Mouse (Mus musculus): ENCODE data around the gene Dynll1. TPM values are rescaled to one million over a fixed set of nuclear protein-coding genes. Genes with fewer than 3 reads are reported as not detected.

Gene Dynll1
- polyA plus RNA-seq, 1 experiment from 2014 or later, result 1,439 TPM

DNA sequence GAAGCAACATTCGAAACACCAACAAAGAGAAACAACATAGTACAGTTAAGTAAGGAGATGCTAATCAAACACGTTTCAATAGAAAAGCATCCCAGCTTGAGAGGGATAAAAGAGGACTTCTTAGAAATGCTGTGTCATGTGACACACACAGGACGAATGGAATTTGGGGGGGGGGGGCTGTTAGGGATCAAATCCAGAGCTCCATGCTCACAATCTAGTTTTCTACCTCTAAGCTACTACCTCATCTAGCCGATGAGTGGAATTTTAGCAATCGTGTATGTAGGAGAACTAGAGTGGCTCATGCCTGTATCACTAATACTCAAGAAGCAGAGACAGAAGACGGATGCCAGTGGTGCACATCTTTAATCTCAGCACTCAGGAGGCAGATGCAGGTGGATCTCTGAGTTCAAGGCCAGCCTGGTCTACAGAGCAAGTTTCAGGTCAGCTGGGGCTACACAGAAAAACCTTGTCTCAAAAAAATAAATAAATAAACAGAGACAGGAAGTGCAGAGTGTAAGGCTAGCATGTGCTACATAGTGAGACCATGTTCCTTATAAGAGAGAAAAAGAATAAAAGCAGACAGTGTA, 27.2 kb downstream of the Dynll1 start:
- peak overlapping the region; percentile 86 for H3K4me3 ChIP-seq
- H3K4me1 ChIP-seq, result peaks cover 30% of the 10 kb centered on the region
- WGBS, result 67% methylated on average over 6 of the region's 6 CpGs
- no peaks in the 10 kb centered on the region for H3K9me3 ChIP-seq
- ATAC-seq (ENCODE audit: borderline replicate concordance, extremely low read depth, low FRiP score, low TSS enrichment), result no peak
- H3K4me2 ChIP-seq, result peak overlapping the region; percentile 80
- H3K36me3 ChIP-seq, result 0 out of 2 replicates have a peak, but pooled peaks cover 9% of the 10 kb centered on the region
- no peaks in the 10 kb centered on the region for H3K27me3 ChIP-seq
- H3K9ac ChIP-seq, result no peak overlapping the region
- peak overlapping the region; percentile 71; the same call in 1 of the 2 replicates for H3K27ac ChIP-seq

DNA sequence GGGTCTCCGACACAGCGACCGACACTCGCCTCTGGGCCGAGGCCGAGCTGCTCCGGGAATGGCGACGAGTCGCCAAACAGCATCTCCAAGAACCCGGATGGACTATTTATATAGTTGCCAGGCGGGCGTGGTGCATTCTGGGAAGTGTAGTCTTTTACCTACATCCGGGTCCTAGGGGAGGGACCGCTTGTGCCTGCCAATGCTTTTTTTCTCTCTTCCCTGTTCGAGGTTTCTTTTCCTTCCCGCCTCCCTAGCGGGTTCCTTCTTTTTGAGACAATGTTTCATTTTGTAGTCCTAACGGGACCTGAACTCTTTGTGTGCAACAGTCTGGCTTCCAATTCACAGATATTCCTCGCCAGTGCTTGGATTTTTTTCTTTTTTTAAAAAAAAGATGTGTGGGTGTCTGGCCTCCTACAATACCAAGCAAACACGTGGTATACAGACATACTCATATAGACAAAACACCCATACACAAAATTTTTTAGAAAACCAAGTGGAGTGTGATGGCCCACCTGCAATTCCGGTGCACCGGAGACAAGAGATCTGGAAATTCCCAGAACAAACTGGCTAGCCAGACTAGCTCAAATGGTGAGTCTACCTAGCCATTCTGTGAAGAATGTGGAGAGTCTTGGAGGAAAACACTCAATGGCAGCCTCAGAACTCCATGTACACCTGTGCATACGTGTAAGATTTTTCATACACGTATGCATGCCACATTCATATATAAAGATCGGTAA, 27.8 kb downstream of the Dynll1 start, which contains the start of gene Rnf10:
Gene Rnf10 (minus strand): TSS at position 87 of the 737 bp plus-strand sequence.
- peak; percentile 89 for ATAC-seq (ENCODE audit: borderline replicate concordance, extremely low read depth, low FRiP score, low TSS enrichment)

DNA sequence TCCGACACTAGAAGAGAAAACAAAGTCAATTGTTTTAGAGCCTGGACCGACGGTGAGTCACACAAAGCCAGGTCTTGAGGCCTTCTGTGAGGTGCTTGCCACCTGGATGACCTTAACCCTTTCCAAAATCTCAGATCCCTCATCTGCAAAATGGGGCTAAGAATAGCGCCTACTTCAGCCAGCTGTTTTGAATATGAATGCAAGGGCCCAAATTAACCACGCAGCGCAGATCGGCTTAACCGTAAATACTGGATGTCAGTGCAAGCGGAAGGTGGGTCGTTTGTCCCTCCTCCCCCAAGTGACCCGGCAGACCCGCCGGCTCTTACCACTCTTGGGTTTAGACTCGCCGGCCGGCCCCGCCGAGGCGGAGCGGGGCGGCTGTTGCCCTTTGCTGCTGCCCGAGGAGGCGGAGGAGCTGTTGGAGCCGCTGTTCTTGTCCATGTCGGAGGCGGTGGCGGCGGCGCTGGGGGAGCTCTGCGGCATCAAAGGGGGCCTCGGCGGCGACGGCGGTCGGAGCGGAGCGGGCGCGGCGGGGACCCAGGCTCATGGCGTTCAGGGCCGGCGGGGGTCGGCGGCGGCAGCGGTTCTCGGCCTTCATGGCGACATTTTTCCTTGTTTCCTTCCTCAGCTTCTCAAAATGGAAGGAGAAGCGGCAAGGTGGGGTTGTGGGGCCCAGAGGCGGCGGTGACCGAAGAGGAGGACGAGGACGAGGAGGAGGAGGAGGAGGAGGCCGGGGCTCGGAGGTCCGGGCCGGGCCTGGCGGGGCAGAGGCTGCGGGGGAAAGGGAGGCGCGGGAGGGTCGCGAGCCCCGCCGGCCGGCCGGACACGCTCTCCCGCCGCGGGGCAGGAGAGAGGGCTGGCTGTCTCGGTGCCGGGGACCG, 28.6 kb downstream of the Dynll1 start:
- peak overlapping the region; percentile 80 for H3K4me2 ChIP-seq
- H3K27me3 ChIP-seq, result no peaks in the 10 kb centered on the region
- ATAC-seq (ENCODE audit: borderline replicate concordance, extremely low read depth, low FRiP score, low TSS enrichment), result peak; percentile 62
- peak overlapping the region; percentile 86 for H3K4me3 ChIP-seq
- H3K27ac ChIP-seq, result peak overlapping the region; percentile 79
- H3K9ac ChIP-seq, result peak overlapping the region; percentile 78
- peaks cover 36% of the 10 kb centered on the region for H3K4me1 ChIP-seq
- 0 out of 2 replicates have a peak, but pooled peaks cover 13% of the 10 kb centered on the region for H3K36me3 ChIP-seq
- WGBS, result under 1% methylated on average over 73 of the region's 77 CpGs
- H3K9me3 ChIP-seq, result no peaks in the 10 kb centered on the region

More for the DNA sequence above, 27.8 kb downstream of the Dynll1 start, which contains the start of gene Rnf10:
- peak within 1 kb of the TSS; percentile 79 for H3K27ac ChIP-seq
- H3K4me3 ChIP-seq, result peak within 1 kb of the TSS; percentile 86
- peak within 1 kb of the TSS; percentile 80 for H3K4me2 ChIP-seq
- peaks cover 30% of the 10 kb centered on the region for H3K4me1 ChIP-seq
- no peaks in the 10 kb centered on the region for H3K27me3 ChIP-seq
- peak within 1 kb of the TSS; percentile 78 for H3K9ac ChIP-seq
- no peaks in the 10 kb centered on the region for H3K9me3 ChIP-seq
- WGBS, result 10% methylated on average over 26 of the region's 26 CpGs
- 0 out of 2 replicates have a peak, but pooled peaks cover 9% of the 10 kb centered on the region for H3K36me3 ChIP-seq

DNA sequence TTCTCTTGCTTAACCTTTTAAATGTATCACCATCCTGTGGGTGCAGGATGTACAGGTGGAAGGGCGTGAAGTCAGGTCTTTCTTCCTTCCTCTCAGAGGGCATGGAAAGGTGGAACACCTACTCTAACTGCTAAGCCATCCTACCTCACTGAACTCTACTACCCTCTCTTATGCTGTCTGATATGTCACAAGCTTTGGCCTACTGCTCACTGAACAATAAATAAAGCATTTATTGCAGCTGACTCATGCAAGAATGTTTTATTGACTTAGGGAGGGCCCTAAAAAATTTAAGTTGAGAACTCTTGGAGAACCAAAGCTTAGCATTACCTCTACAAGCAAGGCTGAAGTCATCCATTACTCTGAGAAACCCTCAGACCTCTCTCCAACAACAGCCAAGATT, 30.8 kb downstream of the Dynll1 start:
- Histone ChIP-seq H3K27ac (no peak overlapping the region), H3K9me3 (no peaks in the 10 kb centered on the region), H3K4me2 (peak overlapping the region; percentile 80), H3K27me3 (no peaks in the 10 kb centered on the region), H3K4me3 (0 out of 2 replicates have a peak overlapping the region, but pooled peaks have one; percentile 86), H3K36me3 (peaks cover 22% of the 10 kb centered on the region; the same call in 1 of the 2 replicates), H3K9ac (no peak overlapping the region), H3K4me1 (peaks cover 44% of the 10 kb centered on the region)
- WGBS, result 93% methylated on average over 1 of the region's 1 CpGs
- ATAC-seq (ENCODE audit: borderline replicate concordance, extremely low read depth, low FRiP score, low TSS enrichment), result no peak

DNA sequence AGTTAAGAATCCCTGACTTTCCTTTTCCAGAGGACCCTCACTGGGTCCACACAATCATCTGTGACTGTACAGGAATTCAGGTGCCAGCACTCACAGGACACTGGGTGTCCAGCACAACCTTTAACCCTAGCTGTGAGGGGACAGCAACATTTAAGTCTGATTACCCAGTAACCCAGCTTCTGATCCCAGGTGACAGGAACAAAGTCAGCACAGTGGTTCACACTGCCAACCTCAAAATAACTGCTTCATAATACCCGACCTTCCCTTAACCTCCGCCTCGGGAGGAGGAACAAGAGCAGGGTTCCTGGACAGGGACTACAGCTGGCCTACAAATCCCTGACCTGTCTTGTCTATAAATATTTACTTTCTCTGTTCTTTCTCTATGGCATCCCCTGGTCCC, 32.5 kb downstream of the Dynll1 start:
- WGBS, result 46% methylated on average over 3 of the region's 3 CpGs
- ATAC-seq (ENCODE audit: borderline replicate concordance, extremely low read depth, low FRiP score, low TSS enrichment), result no peak
- Histone ChIP-seq H3K9me3 (no peaks in the 10 kb centered on the region), H3K36me3 (peaks cover 22% of the 10 kb centered on the region; the same call in 1 of the 2 replicates), H3K27ac (no peak overlapping the region), H3K4me1 (peaks cover 41% of the 10 kb centered on the region), H3K27me3 (no peaks in the 10 kb centered on the region), H3K4me3 (no peak overlapping the region), H3K9ac (no peak overlapping the region), H3K4me2 (no peak overlapping the region)

DNA sequence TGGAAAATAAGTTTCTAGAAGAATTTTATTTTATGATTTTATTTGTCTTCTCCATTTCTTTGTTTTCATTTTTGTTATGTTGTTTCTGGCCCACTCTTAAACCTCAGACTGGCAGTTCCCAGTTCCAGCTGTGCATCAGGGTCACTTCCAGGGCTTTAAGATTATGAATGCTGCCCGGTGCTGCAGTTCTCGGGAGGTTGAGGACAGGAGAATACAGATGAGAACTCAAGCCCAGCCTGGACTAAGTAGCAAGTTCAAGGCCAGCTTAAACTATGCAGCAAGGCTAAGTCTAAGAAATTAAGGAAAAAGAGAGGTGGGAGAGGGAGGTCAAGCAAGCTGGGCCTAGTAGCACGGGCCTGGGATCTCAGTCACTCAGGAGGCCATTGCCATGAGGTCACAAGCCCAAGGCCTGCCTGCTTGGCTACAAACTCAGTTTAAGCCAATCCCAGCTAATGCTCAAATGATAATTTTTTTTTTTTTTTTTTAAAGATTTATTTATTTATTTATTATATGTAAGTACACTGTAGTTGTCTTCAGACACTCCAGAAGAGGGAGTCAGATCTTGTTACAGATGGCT, 33.2 kb downstream of the Dynll1 start:
- Histone ChIP-seq H3K36me3 (peaks cover 27% of the 10 kb centered on the region; the same call in 1 of the 2 replicates), H3K4me2 (0 out of 2 replicates have a peak overlapping the region, but pooled peaks have one; percentile 2), H3K9ac (no peak overlapping the region), H3K27ac (no peak overlapping the region), H3K4me3 (no peak overlapping the region), H3K27me3 (no peaks in the 10 kb centered on the region), H3K9me3 (no peaks in the 10 kb centered on the region), H3K4me1 (peaks cover 39% of the 10 kb centered on the region)
- ATAC-seq (ENCODE audit: borderline replicate concordance, extremely low read depth, low FRiP score, low TSS enrichment), result no peak
- WGBS, result 66% methylated on average over 3 of the region's 3 CpGs

DNA sequence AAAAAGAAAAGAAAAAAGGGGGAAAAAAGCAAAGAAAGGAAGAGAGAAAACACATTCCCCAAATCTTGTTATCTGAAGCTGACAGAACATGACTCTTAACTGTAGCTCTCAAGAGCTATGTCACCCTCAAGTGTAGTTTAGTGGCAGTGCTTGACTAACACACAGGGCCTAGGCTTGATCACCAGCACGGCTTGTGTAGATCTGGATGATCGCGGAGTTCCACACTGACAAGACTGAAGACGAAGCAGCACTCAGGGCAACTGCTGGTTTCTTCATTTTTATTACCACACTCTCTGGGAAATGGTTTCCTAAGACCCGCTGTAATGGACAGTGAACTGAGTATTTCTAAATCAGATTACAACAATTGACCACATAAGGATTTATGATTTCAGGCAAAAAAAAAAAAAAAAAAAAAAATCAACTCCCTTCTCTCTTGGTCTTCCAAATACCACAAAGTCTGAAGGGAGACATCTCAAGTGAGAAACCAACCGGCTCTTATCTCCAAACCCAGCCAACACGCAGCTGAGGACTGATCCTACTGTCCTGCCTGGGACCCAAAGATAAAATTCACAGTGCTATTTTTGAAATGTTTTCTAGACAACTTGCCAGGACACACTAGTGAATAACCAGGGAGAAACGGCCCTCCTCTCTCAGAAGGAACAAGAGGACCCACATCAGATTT, 33.9 kb downstream of the Dynll1 start:
- no peak overlapping the region for H3K27ac ChIP-seq
- H3K27me3 ChIP-seq, result no peaks in the 10 kb centered on the region
- no peak overlapping the region for H3K4me3 ChIP-seq
- ATAC-seq (ENCODE audit: borderline replicate concordance, extremely low read depth, low FRiP score, low TSS enrichment), result no peak
- no peaks in the 10 kb centered on the region for H3K9me3 ChIP-seq
- peaks cover 39% of the 10 kb centered on the region for H3K4me1 ChIP-seq
- WGBS, result 57% methylated on average over 8 of the region's 8 CpGs
- H3K9ac ChIP-seq, result no peak overlapping the region
- H3K4me2 ChIP-seq, result no peak overlapping the region
- peaks cover 27% of the 10 kb centered on the region; the same call in 1 of the 2 replicates for H3K36me3 ChIP-seq

DNA sequence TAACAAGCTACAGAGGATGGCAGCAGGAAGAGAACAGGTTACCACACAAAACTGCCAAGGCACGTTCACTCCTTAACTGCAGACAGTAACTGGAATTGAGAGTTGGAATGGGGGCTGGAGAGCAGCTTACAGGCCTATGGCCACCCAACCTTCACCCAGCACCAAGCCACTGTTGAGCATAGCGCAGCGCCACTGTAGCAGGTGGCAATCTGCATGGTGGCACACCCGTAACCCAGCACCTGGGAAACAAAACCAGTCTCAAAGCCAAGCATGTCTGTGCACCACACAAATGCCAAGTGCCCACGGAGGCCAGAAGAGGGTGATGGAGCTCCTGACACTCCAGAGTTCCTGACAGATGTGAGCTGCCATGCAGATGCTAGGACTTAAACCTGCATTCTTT, 34.5 kb downstream of the Dynll1 start:
- ATAC-seq (ENCODE audit: borderline replicate concordance, extremely low read depth, low FRiP score, low TSS enrichment), result no peak
- Histone ChIP-seq H3K9me3 (no peaks in the 10 kb centered on the region), H3K4me3 (no peak overlapping the region), H3K27me3 (no peaks in the 10 kb centered on the region), H3K4me1 (peaks cover 37% of the 10 kb centered on the region), H3K4me2 (no peak overlapping the region), H3K9ac (no peak overlapping the region), H3K27ac (no peak overlapping the region), H3K36me3 (peaks cover 27% of the 10 kb centered on the region; the same call in 1 of the 2 replicates)
- 85% methylated on average over 5 of the region's 5 CpGs for WGBS

DNA sequence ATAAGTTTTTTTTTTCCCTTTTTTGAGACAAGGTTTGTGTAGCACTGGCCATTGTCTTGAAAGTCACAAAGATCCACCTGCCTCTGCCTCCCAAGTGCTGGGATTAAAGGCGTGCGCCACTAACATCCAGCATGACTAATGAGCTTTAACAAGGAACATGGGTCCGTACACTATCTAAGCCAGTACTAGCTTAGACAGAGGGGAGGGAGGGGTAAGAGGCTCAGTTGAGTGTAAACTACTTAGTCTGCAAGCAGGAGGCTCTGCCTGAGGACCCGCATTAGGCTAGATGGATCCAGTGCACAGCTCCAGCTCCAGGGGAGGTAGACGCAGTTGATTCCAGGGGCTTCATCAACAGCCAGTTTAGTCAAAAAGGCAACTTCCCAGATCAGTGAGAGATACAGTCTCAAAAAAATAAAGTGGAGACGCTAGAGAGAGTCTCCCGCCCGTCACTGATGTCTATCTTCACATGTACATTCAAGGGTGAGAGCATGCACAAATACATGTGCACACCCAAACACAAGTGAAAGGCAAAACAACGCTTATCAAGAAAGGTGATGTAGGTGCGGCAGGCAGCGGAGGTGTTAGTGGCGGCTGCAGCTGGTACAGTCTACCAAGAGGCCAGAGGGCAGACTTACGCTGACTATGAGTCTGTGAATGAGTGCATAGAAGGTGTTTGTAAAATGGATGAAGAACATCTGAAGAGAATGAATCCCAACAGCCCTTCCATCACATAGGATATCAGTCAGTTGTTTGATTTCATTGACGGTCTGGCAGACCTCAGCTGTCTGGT, 38.1 kb downstream of the Dynll1 start:
- H3K4me1 ChIP-seq, result peaks cover 14% of the 10 kb centered on the region
- WGBS, result 86% methylated on average over 14 of the region's 14 CpGs
- H3K4me2 ChIP-seq, result no peak overlapping the region
- no peak overlapping the region for H3K9ac ChIP-seq
- no peak overlapping the region for H3K27ac ChIP-seq
- no peaks in the 10 kb centered on the region for H3K27me3 ChIP-seq
- H3K4me3 ChIP-seq, result no peak overlapping the region
- H3K36me3 ChIP-seq, result peaks cover 42% of the 10 kb centered on the region
- no peaks in the 10 kb centered on the region for H3K9me3 ChIP-seq
- ATAC-seq (ENCODE audit: borderline replicate concordance, extremely low read depth, low FRiP score, low TSS enrichment), result no peak

DNA sequence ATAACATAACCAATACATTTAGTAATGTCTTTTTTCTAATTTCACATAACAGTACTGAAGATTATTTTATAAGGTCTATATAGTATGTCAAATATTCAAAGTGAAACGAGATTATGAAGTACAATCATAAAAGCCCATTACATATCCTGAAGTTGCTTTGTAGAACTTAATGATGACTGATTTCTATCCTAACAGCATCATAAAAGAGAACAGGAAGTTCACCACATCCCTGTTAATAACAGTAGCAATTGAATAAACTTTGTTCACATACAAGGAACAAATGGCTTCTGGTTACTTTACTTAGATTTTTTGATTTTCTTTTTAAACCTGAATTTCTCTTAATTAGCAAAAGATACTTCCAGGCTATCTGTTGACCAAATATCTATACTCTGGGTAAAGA, 38.9 kb downstream of the Dynll1 start:
- Histone ChIP-seq H3K27ac (no peak overlapping the region), H3K4me3 (no peak overlapping the region), H3K9me3 (no peaks in the 10 kb centered on the region), H3K27me3 (no peaks in the 10 kb centered on the region), H3K36me3 (peaks cover 45% of the 10 kb centered on the region), H3K9ac (no peak overlapping the region), H3K4me1 (peaks cover 7% of the 10 kb centered on the region; the same call in 1 of the 2 replicates), H3K4me2 (no peak overlapping the region)
- no peak for ATAC-seq (ENCODE audit: borderline replicate concordance, extremely low read depth, low FRiP score, low TSS enrichment)
- whole genome bisulfite sequencing, result 65% methylated on average over 1 of the region's 1 CpGs
